Mouse (Mus musculus): Measurements from ENCODE around the gene Mvb12b.

DNA sequence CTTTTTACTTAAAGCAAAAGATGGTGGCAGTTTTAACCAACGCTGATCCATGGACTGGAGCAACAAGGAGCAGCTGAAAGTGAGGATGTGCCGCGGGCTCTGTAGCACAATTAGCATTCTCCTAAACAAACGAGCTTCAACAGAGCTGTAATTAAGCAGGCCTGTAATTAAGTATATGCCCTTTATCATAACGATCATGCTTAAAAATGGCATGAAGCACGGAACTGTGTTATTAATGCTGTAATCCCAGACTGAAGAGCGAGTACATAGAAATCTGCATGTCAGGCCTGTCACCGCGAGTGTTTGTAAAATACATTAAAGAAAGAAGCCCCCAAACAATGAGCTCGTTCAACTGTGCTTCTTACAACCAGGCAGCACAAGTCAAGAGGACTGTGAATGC lies 128.3 kb downstream of the Mvb12b start:
- TF ChIP-seq POLR2A (IDR thresholded peaks at IDR 0.05; ENCODE audit: borderline replicate concordance, extremely low read depth, insufficient read depth, insufficient read length, poor library complexity, severe bottlenecking) (no peak), CTCF (IDR thresholded peaks at IDR 0.05; ENCODE audit: borderline replicate concordance, extremely low read depth, insufficient read depth, insufficient read length) (no peak)
